12 mouse cellular contexts compared by ENCODE assay signal in genomic region chrX:103371627-103372026, GRCm38 (mm10). TPM values are rescaled to one million over a fixed set of nuclear protein-coding genes. Genes with fewer than 3 reads are reported as not detected.
DNase-seq lines count a peak whose midpoint lies in the region; ATAC-seq and TF ChIP-seq lines count a peak whose summit lies in the region.
"Had no signal": no experiment of that assay in that cellular context is flagged by ENCODE, and none has a peak within 500 bp of the region (broad histone marks: within the 10 kb centered on the region; RNA-seq: fewer than 3 reads in every experiment).

No protein-coding gene starts in this region.

- H3K27ac ChIP-seq in forebrain, postnatal 0 days (ENCODE audit: low read depth, low read length): no peak overlapping the region
- H3K27ac ChIP-seq in forebrain, embryonic 13.5 days: no peak overlapping the region
- no peak overlapping the region for H3K27ac ChIP-seq in lung, embryonic 14.5 days (ENCODE audit: low read depth)
- H3K27ac ChIP-seq: hindbrain, embryonic 14.5 days; limb, embryonic 12.5 days had no signal

- TF ChIP-seq CTCF in forebrain, postnatal 0 days (IDR thresholded peaks at IDR 0.05; ENCODE audit: low read depth): peak; percentile 52
- peak; percentile 44 for TF ChIP-seq CTCF in lung, embryonic 14.5 days (IDR thresholded peaks at IDR 0.05; ENCODE audit: low read depth)
- no peak for TF ChIP-seq CTCF in lung, adult 2 months (IDR thresholded peaks at IDR 0.05; ENCODE audit: insufficient read depth, low read length)

- H3K9me3 ChIP-seq in forebrain, postnatal 0 days (ENCODE audit: low read length): no peaks in the 10 kb centered on the region
- no peaks in the 10 kb centered on the region for H3K9me3 ChIP-seq in forebrain, embryonic 13.5 days (replicated peaks)
- no peaks in the 10 kb centered on the region for H3K9me3 ChIP-seq in lung, embryonic 14.5 days (ENCODE audit: low read depth, low read length)
- H3K9me3 ChIP-seq: limb, embryonic 12.5 days had no signal

- intact Hi-C loops in gastrocnemius, postnatal 36 days (cut with DNase I): loop anchor here (5.0 kb wide), 2 partner anchors 94 to 109 kb away; no protein-coding TSS in a partner anchor

- H3K4me1 ChIP-seq in forebrain, postnatal 0 days (ENCODE audit: insufficient read depth): no peaks in the 10 kb centered on the region
- no peaks in the 10 kb centered on the region for H3K4me1 ChIP-seq in forebrain, embryonic 13.5 days
- H3K4me1 ChIP-seq in lung, embryonic 14.5 days (ENCODE audit: insufficient read depth): no peaks in the 10 kb centered on the region
- no peaks in the 10 kb centered on the region for H3K4me1 ChIP-seq in lung, adult 2 months (ENCODE audit: control insufficient read depth, insufficient read depth, low read length)
- H3K4me1 ChIP-seq: limb, embryonic 12.5 days had no signal

- no peaks in the 10 kb centered on the region; the same call in 1 of the 2 replicates for H3K27me3 ChIP-seq in forebrain, postnatal 0 days (ENCODE audit: insufficient read depth, low read length)
- H3K27me3 ChIP-seq in forebrain, embryonic 13.5 days: peaks cover 23% of the 10 kb centered on the region; the same call in 1 of the 2 replicates
- H3K27me3 ChIP-seq in lung, embryonic 14.5 days (ENCODE audit: insufficient read depth, low read length): 0 out of 2 replicates have a peak, but pooled peaks cover 4% of the 10 kb centered on the region

- no peak for TF ChIP-seq POLR2A in lung, adult 2 months (IDR thresholded peaks at IDR 0.05; ENCODE audit: borderline replicate concordance, extremely low read depth, low read depth, low read length)

- DNase-seq in forebrain, postnatal 0 days: peak; percentile 18
- peak; percentile 50 for DNase-seq in lung, embryonic 14.5 days
- DNase-seq in lung, adult 2 months: no peak
- peak; percentile 66 for DNase-seq in ZHBTc4 (ENCODE audit: low read depth, low spot score)
- DNase-seq in right cerebral cortex, adult 18-20 months: no peak
- DNase-seq in gastrocnemius, postnatal 36 days: no peak
- DNase-seq: cerebellum, adult 11 months had no signal

- no peaks in the 10 kb centered on the region for H3K36me3 ChIP-seq in forebrain, postnatal 0 days (ENCODE audit: insufficient read depth)
- H3K36me3 ChIP-seq in forebrain, embryonic 13.5 days (ENCODE audit: poor library complexity, severe bottlenecking): no peaks in the 10 kb centered on the region
- no peaks in the 10 kb centered on the region for H3K36me3 ChIP-seq in lung, embryonic 14.5 days (ENCODE audit: insufficient read depth)
- H3K36me3 ChIP-seq: limb, embryonic 12.5 days had no signal

- peak; percentile 27; the same call in 1 of the 2 replicates for ATAC-seq in forebrain, postnatal 0 days
- no peak for ATAC-seq in forebrain, embryonic 13.5 days
- no peak for ATAC-seq in lung, embryonic 14.5 days (ENCODE audit: insufficient read depth)
- ATAC-seq in megakaryocyte progenitor cell, adult 5-6 weeks (replicated peaks; ENCODE audit: poor library complexity): peak; percentile 34

- H3K9ac ChIP-seq in forebrain, postnatal 0 days: no peak overlapping the region
- H3K9ac ChIP-seq in forebrain, embryonic 13.5 days: no peak overlapping the region
- H3K9ac ChIP-seq in lung, embryonic 14.5 days: no peak overlapping the region
- H3K9ac ChIP-seq: hindbrain, embryonic 14.5 days; limb, embryonic 12.5 days had no signal

- H3K4me3 ChIP-seq in forebrain, postnatal 0 days (ENCODE audit: low read depth, low read length): no peak overlapping the region
- no peak overlapping the region for H3K4me3 ChIP-seq in forebrain, embryonic 13.5 days
- no peak overlapping the region for H3K4me3 ChIP-seq in lung, embryonic 14.5 days (ENCODE audit: low read depth, low read length)
- H3K4me3 ChIP-seq in lung, adult 2 months (replicated peaks; ENCODE audit: extremely low read depth, low read depth, low read length): no peak overlapping the region
- H3K4me3 ChIP-seq: limb, embryonic 12.5 days had no signal

- no peak overlapping the region for H3K4me2 ChIP-seq in forebrain, postnatal 0 days (ENCODE audit: low read depth)
- no peak overlapping the region for H3K4me2 ChIP-seq in forebrain, embryonic 13.5 days
- H3K4me2 ChIP-seq in lung, embryonic 14.5 days: no peak overlapping the region
- H3K4me2 ChIP-seq: hindbrain, embryonic 14.5 days; limb, embryonic 12.5 days had no signal

- WGBS in forebrain, postnatal 0 days: 26% methylated on average over 2 of the region's 2 CpGs
- WGBS in forebrain, embryonic 13.5 days: 33% methylated on average over 2 of the region's 2 CpGs
- 29% methylated on average over 2 of the region's 2 CpGs for WGBS in lung, embryonic 14.5 days
- 20% methylated on average over 2 of the region's 2 CpGs for whole genome bisulfite sequencing in lung, adult 2 months

RNA-seq across cellular contexts. Expression of gene Chic1, which starts 15.4 kb away (rescaled TPM):
- 10.8 and 13.5 TPM in 2 replicates for total RNA-seq in forebrain, postnatal 0 days (2014; rRNA removed)
- polyA plus RNA-seq in forebrain, postnatal 0 days (2015; fragmentation: Nextera tagmentation; extraction: Ambion mirVana): 1.4 and 3.4 TPM in 2 replicates
- 6.7 and 6.9 TPM in 2 replicates for polyA plus RNA-seq in forebrain, embryonic 13.5 days (2015; fragmentation: Nextera tagmentation; extraction: Ambion mirVana)
- 3.0 and 3.3 TPM in 2 replicates for polyA plus RNA-seq in lung, embryonic 14.5 days (2014; fragmentation: Nextera tagmentation; extraction: Ambion mirVana)
- polyA plus RNA-seq in lung, adult 2 months (2012; rRNA removed): 0.34 and 0.50 TPM in 2 replicates
- total RNA-seq in megakaryocyte progenitor cell, adult 5-6 weeks (2015): 0.12 TPM in 2 replicates
- total RNA-seq in megakaryocyte progenitor cell, adult 5-6 weeks (2017): 0.27 TPM in 1 of 2 replicates, not detected in the other
- under 1 TPM; 0.20 to 0.23 TPM for total RNA-seq in gastrocnemius, postnatal 36 days (2021)

RNA-seq across cellular contexts. Expression of gene Tsx, which starts 42.6 kb away (rescaled TPM):
- not detected in 2 replicates for total RNA-seq in forebrain, postnatal 0 days (2014; rRNA removed)
- 0.30 and 0.52 TPM in 2 replicates for polyA plus RNA-seq in forebrain, postnatal 0 days (2015; fragmentation: Nextera tagmentation; extraction: Ambion mirVana)
- polyA plus RNA-seq in forebrain, embryonic 13.5 days (2015; fragmentation: Nextera tagmentation; extraction: Ambion mirVana): 0.38 and 0.77 TPM in 2 replicates
- polyA plus RNA-seq in lung, embryonic 14.5 days (2014; fragmentation: Nextera tagmentation; extraction: Ambion mirVana): 0.32 and 0.64 TPM in 2 replicates
- not detected in 2 replicates for polyA plus RNA-seq in lung, adult 2 months (2012; rRNA removed)
- not detected in 2 replicates for total RNA-seq in megakaryocyte progenitor cell, adult 5-6 weeks (2015)
- not detected in 2 replicates for total RNA-seq in megakaryocyte progenitor cell, adult 5-6 weeks (2017)
- not detected for total RNA-seq in gastrocnemius, postnatal 36 days (2021)

RNA-seq across cellular contexts. Expression of gene Gm26992, which starts 50.2 kb away (rescaled TPM):
- total RNA-seq in forebrain, postnatal 0 days (2014; rRNA removed): not detected in 2 replicates
- polyA plus RNA-seq in forebrain, postnatal 0 days (2015; fragmentation: Nextera tagmentation; extraction: Ambion mirVana): 0.48 TPM in 1 of 2 replicates, not detected in the other
- polyA plus RNA-seq in forebrain, embryonic 13.5 days (2015; fragmentation: Nextera tagmentation; extraction: Ambion mirVana): not detected in 2 replicates
- polyA plus RNA-seq in lung, embryonic 14.5 days (2014; fragmentation: Nextera tagmentation; extraction: Ambion mirVana): not detected in 2 replicates
- polyA plus RNA-seq in lung, adult 2 months (2012; rRNA removed): 0.62 and 1.3 TPM in 2 replicates
- 3.1 TPM in 1 of 2 replicates, not detected in the other for total RNA-seq in megakaryocyte progenitor cell, adult 5-6 weeks (2015)
- total RNA-seq in megakaryocyte progenitor cell, adult 5-6 weeks (2017): not detected in 2 replicates
- not detected for total RNA-seq in gastrocnemius, postnatal 36 days (2021)
- polyA plus RNA-seq: hindbrain, embryonic 14.5 days; limb, embryonic 12.5 days; stomach, embryonic 14.5 days had no signal

RNA-seq across cellular contexts. Expression of gene Cdx4, which starts 50.4 kb away (rescaled TPM):
- total RNA-seq in forebrain, postnatal 0 days (2014; rRNA removed): not detected in 2 replicates
- not detected in 2 replicates for polyA plus RNA-seq in forebrain, postnatal 0 days (2015; fragmentation: Nextera tagmentation; extraction: Ambion mirVana)
- not detected in 2 replicates for polyA plus RNA-seq in forebrain, embryonic 13.5 days (2015; fragmentation: Nextera tagmentation; extraction: Ambion mirVana)
- not detected in 2 replicates for polyA plus RNA-seq in lung, embryonic 14.5 days (2014; fragmentation: Nextera tagmentation; extraction: Ambion mirVana)
- not detected in 2 replicates for polyA plus RNA-seq in lung, adult 2 months (2012; rRNA removed)
- total RNA-seq in megakaryocyte progenitor cell, adult 5-6 weeks (2015): not detected in 2 replicates
- total RNA-seq in megakaryocyte progenitor cell, adult 5-6 weeks (2017): not detected in 2 replicates
- not detected for total RNA-seq in gastrocnemius, postnatal 36 days (2021)
- polyA plus RNA-seq: hindbrain, embryonic 14.5 days; limb, embryonic 12.5 days; stomach, embryonic 14.5 days had no signal

Comparison
In these comparisons a context has a peak if more than half of its experiments do, and no peak if none do; other contexts are left out.
1. ATAC-seq: peak in forebrain, postnatal 0 days (single experiment) and megakaryocyte progenitor cell, adult 5-6 weeks (single experiment); none in forebrain, embryonic 13.5 days (single experiment) and lung, embryonic 14.5 days (single experiment).
2. DNase-seq: peak in forebrain, postnatal 0 days (single experiment), lung, embryonic 14.5 days (single experiment) and ZHBTc4 (single experiment); none in lung, adult 2 months (single experiment), right cerebral cortex, adult 18-20 months (single experiment) and gastrocnemius, postnatal 36 days (0 of 2).